Mouse (Mus musculus): ENCODE results near the gene Abl2.
"Not testable (repeated sequence)": the region's sequence is repeated elsewhere in the genome, so short reads cannot be mapped to it uniquely, and the experiment has no call there.

Abl2 gene

DNA sequence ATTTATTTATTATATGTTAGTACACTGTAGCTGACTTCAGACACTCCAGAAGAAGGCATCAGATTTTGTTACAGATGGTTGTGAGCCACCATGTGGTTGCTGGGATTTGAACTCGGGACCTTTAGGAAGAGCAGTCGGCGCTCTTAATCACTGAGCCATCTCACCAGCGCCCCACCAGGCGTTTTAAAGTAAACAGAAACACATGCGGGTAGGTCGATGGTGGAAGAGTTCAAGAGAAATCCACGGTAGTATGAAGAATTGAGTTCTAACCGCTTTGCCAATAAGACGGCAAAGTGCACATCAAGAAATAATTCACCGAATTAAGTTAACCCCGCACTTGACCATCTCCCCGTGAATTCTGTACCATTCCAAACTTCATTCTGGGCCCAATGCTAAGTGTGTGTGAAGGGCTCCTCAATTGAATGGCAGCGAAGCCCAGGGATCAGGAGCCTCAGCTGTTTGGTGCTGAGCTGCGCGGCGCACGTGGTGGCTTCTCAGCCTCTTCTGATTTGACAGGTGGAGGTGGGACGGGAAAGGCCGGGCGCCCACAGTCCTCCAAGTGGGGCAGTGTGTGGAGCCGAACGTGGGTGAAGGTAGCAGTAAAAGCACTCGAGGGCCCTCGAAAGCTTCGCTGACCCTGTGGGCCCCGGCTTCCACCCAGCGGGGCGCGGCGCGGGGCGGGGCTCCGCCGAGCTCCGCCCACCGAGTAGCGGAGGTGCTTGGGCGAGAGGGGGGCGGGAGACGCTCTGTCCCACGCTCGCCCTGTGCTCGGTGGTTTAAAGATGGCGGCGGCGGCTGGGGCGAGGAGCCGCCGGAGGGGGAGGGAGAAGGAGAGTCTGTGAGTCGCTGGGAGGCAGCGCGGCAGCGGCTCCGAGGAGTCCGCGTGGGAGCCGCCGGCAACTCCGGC is at the start of gene Abl2:
Gene Abl2, plus strand, starts transcription at position 763 of the 907 bp plus-strand sequence.
- peak; percentile 93 for DNase-seq

GRCm38 (mm10) chr1:156520136-156520780 is 38.3 kb upstream of the Abl2 start:
- DNase-seq: no peak

DNA sequence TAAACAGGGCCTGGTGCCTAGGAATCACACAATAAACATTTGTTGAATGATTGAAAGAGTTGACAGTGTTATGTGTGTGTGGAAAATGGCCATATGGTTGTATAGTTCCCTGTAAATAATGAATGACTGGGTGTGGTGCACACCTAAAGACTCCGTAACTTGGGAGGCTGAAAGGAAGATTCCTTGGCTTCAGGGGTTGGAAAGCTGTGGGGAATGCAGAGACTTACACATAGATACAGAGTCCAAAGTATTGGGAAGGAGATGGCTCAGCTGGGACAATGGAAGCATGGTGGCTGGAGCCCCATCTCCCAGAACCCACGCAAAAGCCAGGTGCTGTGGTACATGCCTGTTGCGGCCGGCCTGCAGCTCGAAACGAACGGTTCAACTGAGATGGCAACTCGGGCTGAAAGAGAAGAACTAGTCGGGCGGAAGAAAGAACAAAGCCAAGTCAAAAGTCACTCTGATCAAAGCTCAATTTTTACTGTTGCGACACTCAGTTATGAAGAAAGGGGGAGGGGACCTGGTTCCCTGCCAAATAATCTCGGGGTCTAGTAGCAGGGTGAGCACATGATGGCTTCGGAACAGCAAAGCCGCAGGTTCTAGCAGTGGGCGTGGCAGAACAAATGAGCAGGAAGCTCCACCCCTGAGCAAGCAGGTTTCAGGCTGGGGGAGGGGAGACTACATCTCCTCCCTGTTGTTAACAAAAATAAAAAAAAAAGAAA is 36.6 kb upstream of the Abl2 start:
- DNase-seq: no peak

- not testable (repeated sequence) for DNase-seq
These were observed 34.7 kb upstream of the Abl2 start, which contains the start of gene Gm10031 for GRCm38 (mm10) chr1:156523842-156524241. Gm10031 (plus strand) TSS chr1:156524012.

DNA sequence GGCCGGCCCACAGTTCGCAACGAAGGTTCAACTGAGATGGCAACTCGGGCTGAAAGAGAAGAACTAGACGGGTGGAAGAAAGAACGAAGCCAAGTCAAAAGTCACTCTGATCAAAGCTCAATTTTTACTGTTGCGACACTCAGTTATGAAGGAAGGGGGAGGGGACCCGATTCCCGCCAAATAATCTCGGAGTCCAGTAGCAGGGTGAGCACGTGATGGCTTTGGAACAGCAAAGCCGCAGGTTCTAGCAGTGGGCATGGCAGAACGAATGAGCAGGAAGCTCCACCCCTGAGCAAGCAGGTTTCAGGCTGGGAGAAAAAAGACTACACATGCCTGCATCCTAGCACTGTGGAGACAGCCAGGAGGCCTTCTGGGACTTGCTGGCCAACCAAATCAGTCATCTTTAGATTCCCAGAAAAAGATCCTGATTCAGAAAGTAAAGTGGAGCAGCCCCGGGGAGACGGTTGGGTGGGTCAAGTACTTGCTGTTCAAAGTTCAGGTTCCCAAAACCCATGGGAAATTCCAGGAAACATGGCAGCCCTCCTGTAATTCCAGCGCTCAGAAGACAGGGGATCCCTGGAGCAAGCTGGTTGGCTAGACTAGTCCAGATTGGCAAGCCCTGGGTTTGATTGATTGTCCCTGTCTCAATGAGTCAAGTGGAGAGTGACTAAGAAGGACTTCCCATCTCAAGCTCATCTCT is 26.0 kb upstream of the Abl2 start:
- DNase-seq: not testable (repeated sequence)

DNA sequence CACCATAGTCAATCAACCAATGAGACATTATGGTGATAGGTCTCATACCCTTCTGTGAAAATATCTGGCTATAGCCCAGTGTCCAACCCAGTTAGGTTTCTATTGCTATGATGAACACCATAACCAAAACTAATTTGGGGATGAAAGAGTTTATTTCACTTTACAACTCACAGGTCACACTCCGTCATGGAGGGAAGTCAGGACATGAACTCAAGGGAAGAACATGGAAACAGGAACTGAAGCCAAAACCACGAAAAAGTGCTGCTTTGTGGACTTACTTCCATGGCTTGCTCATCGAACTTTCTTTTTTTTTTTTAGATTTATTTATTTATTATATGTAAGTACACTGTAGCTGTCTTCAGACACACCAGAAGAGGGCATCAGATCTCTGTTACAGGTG is 25.1 kb upstream of the Abl2 start:
- no peak for DNase-seq

GRCm38 (mm10) chr1:156533911-156534310 is 24.7 kb upstream of the Abl2 start:
- no peak for DNase-seq

- DNase-seq: no peak
These were observed 21.6 kb upstream of the Abl2 start for GRCm38 (mm10) chr1:156537031-156537430.

DNA sequence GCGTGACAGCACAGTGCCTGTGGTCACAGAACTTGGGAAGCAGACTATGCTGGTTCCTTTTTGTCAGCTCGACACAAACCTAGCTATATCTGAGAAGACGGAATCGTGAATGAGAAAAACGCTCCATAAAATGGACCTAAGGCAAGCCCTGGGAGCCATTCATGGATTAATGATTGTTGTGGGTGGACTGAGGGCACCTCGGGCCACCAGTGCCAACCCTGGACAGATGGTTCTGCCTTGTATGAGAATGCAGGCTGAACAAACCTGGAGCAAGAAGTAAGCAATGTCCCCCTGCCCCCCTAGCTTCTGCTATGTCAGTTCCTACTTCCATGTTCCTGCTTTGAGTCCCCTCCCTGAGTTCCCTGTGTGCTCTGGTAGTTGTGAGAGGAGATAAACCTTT is 20.9 kb upstream of the Abl2 start:
- no peak for DNase-seq

DNA sequence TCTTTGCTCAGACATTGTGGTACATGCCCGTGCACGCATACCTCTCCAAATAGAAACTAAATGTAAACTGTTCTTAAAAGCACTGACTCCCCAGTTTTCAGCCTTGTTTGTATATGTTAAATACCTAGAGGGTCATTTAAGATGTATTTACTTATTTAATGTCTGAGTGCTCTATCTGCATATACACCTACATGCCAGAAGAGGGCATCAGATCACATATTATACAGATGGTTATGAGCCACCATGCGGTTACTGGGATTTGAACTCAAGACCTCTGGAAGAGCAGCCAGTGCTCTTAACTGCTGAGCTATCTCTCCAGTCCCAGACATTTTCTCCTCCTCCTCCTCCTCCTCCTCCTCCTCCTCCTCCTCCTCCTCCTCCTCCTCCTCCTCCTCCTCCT is 20.2 kb upstream of the Abl2 start:
- DNase-seq: no peak

DNA sequence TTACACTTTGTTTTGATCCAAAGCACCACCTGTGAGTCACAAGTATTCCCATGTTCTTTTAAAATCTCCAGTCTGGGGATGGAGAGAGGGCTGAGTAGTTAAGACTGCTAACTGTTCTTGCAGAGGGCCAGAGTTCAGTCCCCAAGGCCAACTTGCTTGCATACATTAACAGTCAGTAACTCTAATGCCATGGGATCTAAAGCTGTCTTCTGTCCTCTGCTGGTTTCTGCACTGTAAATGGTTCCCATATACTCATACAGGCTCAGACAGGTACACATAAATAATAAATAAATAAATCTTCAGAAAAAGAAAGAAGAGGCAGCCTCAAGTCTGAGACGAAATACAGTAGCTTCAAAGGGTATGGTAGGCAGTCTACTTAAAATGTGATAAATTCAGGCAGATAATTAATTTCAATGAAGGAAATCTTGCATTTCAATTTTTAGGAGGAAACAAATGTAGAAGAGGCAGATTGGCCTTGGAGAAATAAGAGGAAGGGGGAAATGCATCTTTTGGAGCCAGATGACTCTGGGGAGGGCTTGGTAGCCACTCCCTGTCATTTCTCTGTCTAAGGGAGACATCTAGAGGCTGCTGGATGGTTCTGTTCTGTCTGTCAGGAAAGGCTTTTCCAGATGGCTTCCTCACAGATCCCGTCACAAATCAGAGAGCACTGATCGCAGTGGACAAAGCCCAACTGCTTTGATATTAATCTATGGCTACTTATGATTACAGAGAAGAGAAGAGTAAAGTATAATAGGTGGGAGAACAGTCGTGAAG is 18.6 kb upstream of the Abl2 start:
- DNase-seq: peak; percentile 33

GRCm38 (mm10) chr1:156543999-156544398 is 14.6 kb upstream of the Abl2 start:
- DNase-seq: no peak

- peak; percentile 42 for DNase-seq
These were observed 509 bp downstream of the Abl2 start for GRCm38 (mm10) chr1:156558950-156559640.

DNA sequence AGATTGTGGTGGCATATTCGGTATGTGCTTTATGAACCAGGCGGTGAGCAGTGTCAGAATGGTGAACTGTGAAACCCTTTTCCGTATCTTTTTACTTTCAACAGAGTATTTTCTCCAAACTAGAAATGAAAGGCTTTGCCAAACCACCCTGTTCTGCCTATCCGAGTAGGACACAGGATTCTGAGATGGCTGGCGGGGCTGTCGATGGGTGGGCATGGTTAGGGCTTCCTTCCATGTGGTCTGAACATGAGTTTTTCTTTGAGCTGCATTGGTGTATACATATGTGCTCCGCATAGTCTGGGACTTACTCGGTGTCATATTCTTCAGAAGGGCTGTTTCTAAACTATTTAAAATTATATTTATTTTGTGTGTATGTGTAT is 1.0 kb downstream of the Abl2 start:
- DNase-seq: no peak

DNA sequence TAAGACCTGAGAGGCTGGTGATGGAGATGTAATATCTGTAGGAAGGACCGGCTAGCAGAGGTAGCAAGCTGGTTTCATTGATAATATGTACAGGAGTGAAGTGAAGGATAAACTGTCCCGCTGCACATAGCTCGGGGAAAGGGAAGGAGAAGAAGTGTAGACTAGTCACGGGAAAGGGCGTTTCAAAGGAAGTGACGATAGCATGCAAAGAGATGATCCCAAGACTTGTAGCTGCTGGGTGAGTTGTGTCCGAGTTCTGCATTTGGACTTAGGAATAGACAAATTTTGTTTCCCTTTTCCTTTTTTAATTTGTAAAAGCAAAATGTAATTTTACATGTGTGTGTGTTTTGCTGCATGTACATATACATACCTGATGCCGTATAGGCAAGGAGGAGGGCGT is 1.9 kb downstream of the Abl2 start:
- no peak for DNase-seq

GRCm38 (mm10) chr1:156565328-156565727 is 6.7 kb downstream of the Abl2 start:
- no peak for DNase-seq

GRCm38 (mm10) chr1:156566132-156566531 is 7.5 kb downstream of the Abl2 start:
- no peak for DNase-seq

GRCm38 (mm10) chr1:156569615-156570014 is 11.0 kb downstream of the Abl2 start:
- no peak for DNase-seq

GRCm38 (mm10) chr1:156572952-156573351 is 14.4 kb downstream of the Abl2 start:
- peak; percentile 58 for DNase-seq

GRCm38 (mm10) chr1:156581149-156581548 is 22.6 kb downstream of the Abl2 start:
- no peak for DNase-seq

- DNase-seq: no peak
These were observed 25.6 kb downstream of the Abl2 start for GRCm38 (mm10) chr1:156584175-156584574.
